Mouse (Mus musculus) lung, postnatal 0 days (tissue): ENCODE data around the gene Midn.

Experiments used
- CTCF ChIP-seq: IDR thresholded peaks from 2 replicates; pipeline ENCODE4 v1.5.1; 2016; ENCODE audit warnings: antibody characterized with exemption, mild to moderate bottlenecking
- EP300 ChIP-seq: IDR thresholded peaks from 2 replicates; pipeline ENCODE4 v1.6.1; 2016; ENCODE audit warnings: antibody characterized with exemption, mild to moderate bottlenecking, control low read depth

- TF ChIP-seq CTCF (no peak), EP300 (no peak)
Observed at GRCm38 (mm10) chr10:80154384-80154783, 6.3 kb downstream of the Midn start.
